Mouse (Mus musculus) hindbrain, embryonic 15.5 days (tissue): ENCODE measurements at regions not wholly inside any gene's neighbourhood (a gene's known extent, or its start where the extent isn't known, plus 50 kb on each side); places are given as distances from the start of the nearest gene placed in this dataset.

Source experiments
- ATAC-seq: fragments of 200-750 bp; cut with Nextera tagmentation; 2 replicates; pipeline ENCODE4 v1.8.0; 2017; ENCODE audit warnings: low read depth, moderate number of reproducible peaks, moderate TSS enrichment; ENCODE audit not compliant: low FRiP score
- H3K27ac ChIP-seq: fragments of 300-500 bp; sonication (generic); replicated peaks from 2 replicates; pipeline ENCODE4 v1.5.1; 2015; ENCODE audit warnings: mild to moderate bottlenecking, inconsistent platforms
- H3K27me3 ChIP-seq: fragments of 300-500 bp; sonication (generic); 2 replicates; pipeline ENCODE4 v1.6.1; 2015; ENCODE audit warnings: control low read depth, inconsistent platforms
- H3K36me3 ChIP-seq: fragments of 300-500 bp; sonication (generic); 2 replicates; pipeline ENCODE4 v1.6.1; 2015; ENCODE audit warnings: control low read depth, inconsistent platforms
- H3K4me1 ChIP-seq: fragments of 300-500 bp; sonication (generic); replicated peaks from 2 replicates; pipeline ENCODE4 v1.6.1; 2015; ENCODE audit warnings: control low read depth, inconsistent platforms
- H3K4me2 ChIP-seq: fragments of 300-500 bp; sonication (generic); 2 replicates; pipeline ENCODE4 v1.6.1; 2015; ENCODE audit warnings: moderate library complexity, mild to moderate bottlenecking, inconsistent platforms
- H3K4me3 ChIP-seq: fragments of 300-500 bp; sonication (generic); 2 replicates; pipeline ENCODE4 v1.5.1; 2015; ENCODE audit warnings: mild to moderate bottlenecking, inconsistent platforms
- H3K9ac ChIP-seq: fragments of 300-500 bp; sonication (generic); 2 replicates; pipeline ENCODE4 v1.6.1; 2015; ENCODE audit warnings: inconsistent platforms
- H3K9me3 ChIP-seq: fragments of 300-500 bp; sonication (generic); 2 replicates; pipeline ENCODE4 v1.6.1; 2016; ENCODE audit warnings: control low read depth, inconsistent platforms
- WGBS: fragments of 180-500 bp; shearing (Covaris S2); methylation state at CpG from one replicate; pipeline ENCODE4 v1.1.7; 2015; 5-methylcytosine and 5-hydroxymethylcytosine counted together

- Histone ChIP-seq H3K4me1 (no peaks in the 10 kb centered on the region), H3K4me2 (no peak overlapping the region), H3K9ac (no peak overlapping the region), H3K27ac (no peak overlapping the region), H3K9me3 (no peaks in the 10 kb centered on the region), H3K27me3 (no peaks in the 10 kb centered on the region), H3K36me3 (no peaks in the 10 kb centered on the region), H3K4me3 (no peak overlapping the region)
- WGBS = 87% methylated on average over 1 of the region's 1 CpGs
- ATAC-seq = no peak
These were observed 1359.0 kb upstream of the Nudt12 start for GRCm38 (mm10) chr17:60372206-60372605.

- H3K4me1 ChIP-seq = no peaks in the 10 kb centered on the region
- no peak overlapping the region for H3K27ac ChIP-seq
- H3K27me3 ChIP-seq = no peaks in the 10 kb centered on the region
- no peak overlapping the region for H3K4me2 ChIP-seq
- ATAC-seq = no peak
- 73% methylated on average over 1 of the region's 1 CpGs for WGBS
- no peaks in the 10 kb centered on the region for H3K9me3 ChIP-seq
- H3K36me3 ChIP-seq = no peaks in the 10 kb centered on the region
- H3K9ac ChIP-seq = no peak overlapping the region
- no peak overlapping the region for H3K4me3 ChIP-seq
These were observed 1342.2 kb upstream of the Nudt12 start for GRCm38 (mm10) chr17:60355411-60355810.

- H3K9me3 ChIP-seq = no peaks in the 10 kb centered on the region
- H3K27ac ChIP-seq = no peak overlapping the region
- no peak overlapping the region for H3K4me3 ChIP-seq
- ATAC-seq = no peak
- no peak overlapping the region for H3K4me2 ChIP-seq
- no peaks in the 10 kb centered on the region for H3K4me1 ChIP-seq
- no peaks in the 10 kb centered on the region for H3K27me3 ChIP-seq
- no peak overlapping the region for H3K9ac ChIP-seq
- no peaks in the 10 kb centered on the region for H3K36me3 ChIP-seq
These were observed 1331.5 kb upstream of the Nudt12 start for GRCm38 (mm10) chr17:60344656-60345055.

GRCm38 (mm10) chr17:60337680-60338079, 1324.5 kb upstream of the Nudt12 start:
- no peaks in the 10 kb centered on the region for H3K27me3 ChIP-seq
- no peaks in the 10 kb centered on the region for H3K36me3 ChIP-seq
- peak; percentile 73; the same call in 1 of the 2 replicates for ATAC-seq
- H3K27ac ChIP-seq = no peak overlapping the region
- WGBS = 40% methylated on average over 5 of the region's 5 CpGs
- H3K4me2 ChIP-seq = no peak overlapping the region
- H3K9ac ChIP-seq = no peak overlapping the region
- H3K4me1 ChIP-seq = no peaks in the 10 kb centered on the region
- no peak overlapping the region for H3K4me3 ChIP-seq
- no peaks in the 10 kb centered on the region for H3K9me3 ChIP-seq

- H3K4me2 ChIP-seq = no peak overlapping the region
- 90% methylated on average over 4 of the region's 4 CpGs for WGBS
- no peaks in the 10 kb centered on the region for H3K4me1 ChIP-seq
- H3K9ac ChIP-seq = no peak overlapping the region
- H3K4me3 ChIP-seq = no peak overlapping the region
- no peaks in the 10 kb centered on the region for H3K9me3 ChIP-seq
- ATAC-seq = no peak
- H3K27me3 ChIP-seq = no peaks in the 10 kb centered on the region
- no peaks in the 10 kb centered on the region for H3K36me3 ChIP-seq
- no peak overlapping the region for H3K27ac ChIP-seq
These were observed 1307.9 kb upstream of the Nudt12 start for GRCm38 (mm10) chr17:60321046-60321445.
